Mouse (Mus musculus) lung, embryonic 14.5 days (tissue): ENCODE measurements at regions not wholly inside any gene's neighbourhood (a gene's known extent, or its start where the extent isn't known, plus 50 kb on each side); places are given as distances from the start of the nearest gene placed in this dataset.
A peak's percentile ranks its signal among the peaks of the same experiment; 100 is the strongest.

ENCODE experiments used
- ATAC-seq: fragments of 200-750 bp; cut with Nextera tagmentation; 2 replicates; pipeline ENCODE4 v1.8.0; 2017; ENCODE audit warnings: mild to moderate bottlenecking, moderate TSS enrichment, moderate library complexity; ENCODE audit not compliant: insufficient read depth
- DNase-seq: peaks from one replicate; pipeline ENCODE4 v3.0.0-alpha.2; 2015
- H3K27ac ChIP-seq: fragments of 300-500 bp; sonication (generic); 2 replicates; pipeline ENCODE4 v1.5.1; 2014; ENCODE audit warnings: low read depth, mild to moderate bottlenecking, moderate library complexity
- H3K27me3 ChIP-seq: fragments of 300-500 bp; sonication (generic); 2 replicates; pipeline ENCODE4 v1.6.1; 2014; ENCODE audit warnings: low read length, control low read depth; ENCODE audit not compliant: insufficient read depth
- H3K36me3 ChIP-seq: fragments of 300-500 bp; sonication (generic); 2 replicates; pipeline ENCODE4 v1.6.1; 2014; ENCODE audit warnings: control low read depth; ENCODE audit not compliant: insufficient read depth
- H3K4me1 ChIP-seq: fragments of 300-500 bp; sonication (generic); 2 replicates; pipeline ENCODE4 v1.6.1; 2014; ENCODE audit warnings: antibody characterized with exemption, control low read depth; ENCODE audit not compliant: insufficient read depth
- H3K4me2 ChIP-seq: fragments of 300-500 bp; sonication (generic); 2 replicates; pipeline ENCODE4 v1.6.1; 2014; ENCODE audit warnings: mild to moderate bottlenecking
- H3K4me3 ChIP-seq: fragments of 300-500 bp; sonication (generic); 2 replicates; pipeline ENCODE4 v1.5.1; 2014; ENCODE audit warnings: low read depth, low read length
- H3K9ac ChIP-seq: fragments of 300-500 bp; sonication (generic); 2 replicates; pipeline ENCODE4 v1.6.1; 2014
- H3K9me3 ChIP-seq: fragments of 300-500 bp; sonication (generic); 2 replicates; pipeline ENCODE4 v1.6.1; 2016; ENCODE audit warnings: low read depth, low read length, control low read depth
- CTCF ChIP-seq: IDR thresholded peaks from 2 replicates; pipeline ENCODE4 v1.5.1; 2016; ENCODE audit warnings: antibody characterized with exemption, low read depth
- WGBS: fragments of 180-500 bp; shearing (Covaris S2); extraction: QIAGEN DNeasy Blood & Tissue Kit; methylation state at CpG from one replicate; pipeline ENCODE4 v1.1.7; 2014; 5-methylcytosine and 5-hydroxymethylcytosine counted together

GRCm38 (mm10) chr5:60599460-60600299 lies 1208.9 kb upstream of the G6pd2 start:
- H3K27me3 ChIP-seq, result no peaks in the 10 kb centered on the region
- H3K4me2 ChIP-seq, result no peak overlapping the region
- H3K9me3 ChIP-seq, result no peaks in the 10 kb centered on the region
- H3K9ac ChIP-seq, result no peak overlapping the region
- WGBS, result 64% methylated on average over 5 of the region's 5 CpGs
- DNase-seq (no peak), ATAC-seq (no peak)
- H3K36me3 ChIP-seq, result no peaks in the 10 kb centered on the region
- H3K4me1 ChIP-seq, result no peaks in the 10 kb centered on the region
- TF ChIP-seq CTCF, result no peak
- no peak overlapping the region for H3K4me3 ChIP-seq
- no peak overlapping the region for H3K27ac ChIP-seq

- no peak overlapping the region for H3K4me2 ChIP-seq
- WGBS, result 61% methylated on average over 5 of the region's 5 CpGs
- H3K4me1 ChIP-seq, result no peaks in the 10 kb centered on the region
- no peak for TF ChIP-seq CTCF
- H3K27me3 ChIP-seq, result no peaks in the 10 kb centered on the region
- no peak overlapping the region for H3K9ac ChIP-seq
- H3K4me3 ChIP-seq, result no peak overlapping the region
- DNase-seq (no peak), ATAC-seq (no peak)
- no peak overlapping the region for H3K27ac ChIP-seq
- no peaks in the 10 kb centered on the region for H3K9me3 ChIP-seq
- H3K36me3 ChIP-seq, result no peaks in the 10 kb centered on the region
Measured at GRCm38 (mm10) chr5:60600300-60600648, 1208.3 kb upstream of the G6pd2 start.

GRCm38 (mm10) chr5:60608943-60609614 lies 1199.5 kb upstream of the G6pd2 start:
- Histone ChIP-seq H3K4me1 (no peaks in the 10 kb centered on the region), H3K9me3 (no peaks in the 10 kb centered on the region), H3K9ac (no peak overlapping the region), H3K36me3 (no peaks in the 10 kb centered on the region), H3K27ac (no peak overlapping the region), H3K27me3 (no peaks in the 10 kb centered on the region), H3K4me3 (no peak overlapping the region), H3K4me2 (no peak overlapping the region)
- WGBS, result 26% methylated on average over 4 of the region's 4 CpGs
- DNase-seq, result peak; percentile 74
- TF ChIP-seq CTCF, result peak; percentile 45
- no peak; the same call in 1 of the 2 replicates for ATAC-seq
